Mouse (Mus musculus) intestine, embryonic 16.5 days (tissue): ENCODE measurements around the gene Tarbp1. TPM values are rescaled to one million over a fixed set of nuclear protein-coding genes. Genes with fewer than 3 reads are reported as not detected.

Experiments
- ATAC-seq: fragments of 200-750 bp; cut with Nextera tagmentation; 2 replicates; pipeline ENCODE4 v1.8.0; 2017; ENCODE audit warnings: moderate TSS enrichment, moderate library complexity
- H3K27ac ChIP-seq: fragments of 300-500 bp; sonication (generic); 2 replicates; pipeline ENCODE4 v1.5.1; 2014; ENCODE audit warnings: mild to moderate bottlenecking, low read length
- H3K27me3 ChIP-seq: fragments of 300-500 bp; sonication (generic); replicated peaks from 2 replicates; pipeline ENCODE4 v1.6.1; 2014; ENCODE audit warnings: low read length, control low read depth, mixed read lengths; ENCODE audit not compliant: control insufficient read depth, insufficient read depth
- H3K36me3 ChIP-seq: fragments of 300-500 bp; sonication (generic); 2 replicates; pipeline ENCODE4 v1.6.1; 2014; ENCODE audit warnings: low read length, control low read depth; ENCODE audit not compliant: control insufficient read depth, insufficient read depth
- H3K4me1 ChIP-seq: fragments of 300-500 bp; sonication (generic); 2 replicates; pipeline ENCODE4 v1.6.1; 2014; ENCODE audit warnings: low read length, control low read depth, mixed read lengths; ENCODE audit not compliant: control insufficient read depth, insufficient read depth
- H3K4me2 ChIP-seq: fragments of 300-500 bp; sonication (generic); 2 replicates; pipeline ENCODE4 v1.6.1; 2014; ENCODE audit warnings: low read depth, low read length, control low read depth
- H3K4me3 ChIP-seq: fragments of 300-500 bp; sonication (generic); 2 replicates; pipeline ENCODE4 v1.5.1; 2014; ENCODE audit warnings: mild to moderate bottlenecking, low read length
- H3K9ac ChIP-seq: fragments of 300-500 bp; sonication (generic); 2 replicates; pipeline ENCODE4 v1.6.1; 2014; ENCODE audit warnings: low read depth, low read length
- H3K9me3 ChIP-seq: fragments of 300-500 bp; sonication (generic); 2 replicates; pipeline ENCODE4 v1.6.1; 2016; ENCODE audit warnings: low read length, control low read depth; ENCODE audit not compliant: control insufficient read depth
- WGBS: fragments of 180-500 bp; shearing (Covaris S2); extraction: QIAGEN DNeasy Blood & Tissue Kit; methylation state at CpG from one replicate; pipeline ENCODE4 v1.1.7; 2014; 5-methylcytosine and 5-hydroxymethylcytosine counted together
- polyA plus RNA-seq: library from polyadenylated mRNA; unstranded; fragments of >200 nt; fragmentation: Nextera tagmentation; extraction: Ambion mirVana; gene quantifications from 2 replicates; pipeline ENCODE4 v1.2.1, GENCODE M21; 2015

Gene Tarbp1
- polyA plus RNA-seq, 1 experiment from 2014 or later = 1.6 TPM

DNA sequence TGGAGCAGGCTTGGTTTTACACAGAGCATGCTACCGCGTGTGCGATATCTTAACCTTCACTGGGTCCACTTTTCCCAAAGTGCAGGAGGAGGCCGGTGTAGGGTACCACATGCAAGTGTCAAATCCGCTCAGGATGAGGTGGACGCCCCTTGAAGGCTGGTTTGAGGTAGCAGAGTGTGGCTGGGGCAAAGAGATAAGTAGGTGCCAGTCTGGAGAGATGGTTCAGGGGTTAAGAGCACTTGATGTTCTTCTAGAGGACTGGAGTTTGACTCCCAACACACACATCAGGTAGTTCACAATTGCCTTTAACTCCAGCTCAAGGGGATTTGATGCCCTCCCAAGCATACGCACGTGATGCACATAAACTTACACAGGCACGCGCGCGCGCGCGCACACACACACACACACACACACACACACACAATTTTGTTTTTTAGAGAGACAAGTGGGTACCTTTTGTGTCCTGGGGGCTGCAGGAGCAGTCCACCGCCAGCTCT is 1.0 kb downstream of the Tarbp1 start:
- Histone ChIP-seq H3K27me3 (no peaks in the 10 kb centered on the region), H3K4me2 (peak overlapping the region; percentile 75), H3K9ac (peak overlapping the region; percentile 91), H3K27ac (no peak overlapping the region; the same call in 1 of the 2 replicates), H3K4me3 (peak overlapping the region; percentile 94), H3K9me3 (no peaks in the 10 kb centered on the region), H3K4me1 (peaks cover 5% of the 10 kb centered on the region), H3K36me3 (peaks cover 8% of the 10 kb centered on the region)
- 11% methylated on average over 16 of the region's 16 CpGs for WGBS
- ATAC-seq = no peak; the same call in 1 of the 2 replicates

DNA sequence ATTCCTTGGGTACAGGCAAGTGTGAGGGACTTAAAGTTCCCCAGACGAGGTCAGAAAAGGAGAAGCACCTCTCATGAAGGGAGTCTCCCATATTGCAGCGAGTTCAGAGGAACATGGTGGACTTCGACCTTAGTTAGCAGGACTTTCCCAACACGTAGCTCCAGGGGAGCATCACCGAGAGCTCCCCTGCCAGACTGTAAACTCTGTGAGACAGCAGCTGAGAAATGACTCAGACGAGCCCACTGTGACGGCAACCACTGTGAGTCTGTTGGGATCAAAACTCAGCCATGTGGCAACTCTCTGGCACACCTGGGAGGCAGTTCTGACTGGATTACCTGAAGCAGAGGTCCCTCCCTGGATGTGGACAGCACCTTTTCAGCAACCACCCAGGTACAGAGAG is 10.8 kb downstream of the Tarbp1 start:
- 68% methylated on average over 7 of the region's 7 CpGs for WGBS
- Histone ChIP-seq H3K4me2 (no peak overlapping the region), H3K9ac (no peak overlapping the region), H3K9me3 (no peaks in the 10 kb centered on the region), H3K36me3 (peaks cover 18% of the 10 kb centered on the region), H3K4me3 (no peak overlapping the region), H3K27ac (no peak overlapping the region), H3K27me3 (no peaks in the 10 kb centered on the region), H3K4me1 (no peaks in the 10 kb centered on the region)
- ATAC-seq = peak; percentile 69

DNA sequence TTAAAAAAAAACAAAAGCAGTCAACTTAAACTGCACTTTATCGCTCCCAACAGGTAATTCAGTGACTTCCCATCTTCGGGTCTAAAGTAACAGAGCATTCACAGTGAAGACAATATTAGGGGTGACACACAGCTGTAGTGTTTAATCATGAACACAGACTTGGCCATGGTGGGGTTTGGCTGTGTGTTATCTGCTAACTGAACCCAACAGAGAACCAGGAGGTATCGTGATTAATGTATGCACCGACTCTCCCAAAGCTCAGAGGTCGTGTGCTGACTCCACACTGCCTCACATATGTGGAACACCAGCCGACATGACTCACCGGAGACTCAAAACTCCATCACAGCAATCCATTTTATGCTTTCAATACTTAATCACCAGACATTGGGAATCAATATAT is 13.1 kb downstream of the Tarbp1 start:
- no peak for ATAC-seq
- 81% methylated on average over 7 of the region's 7 CpGs for WGBS
- no peak overlapping the region for H3K27ac ChIP-seq
- H3K4me1 ChIP-seq = no peaks in the 10 kb centered on the region
- H3K9ac ChIP-seq = no peak overlapping the region
- no peak overlapping the region for H3K4me2 ChIP-seq
- peaks cover 20% of the 10 kb centered on the region for H3K36me3 ChIP-seq
- no peaks in the 10 kb centered on the region for H3K27me3 ChIP-seq
- H3K4me3 ChIP-seq = no peak overlapping the region
- no peaks in the 10 kb centered on the region for H3K9me3 ChIP-seq

DNA sequence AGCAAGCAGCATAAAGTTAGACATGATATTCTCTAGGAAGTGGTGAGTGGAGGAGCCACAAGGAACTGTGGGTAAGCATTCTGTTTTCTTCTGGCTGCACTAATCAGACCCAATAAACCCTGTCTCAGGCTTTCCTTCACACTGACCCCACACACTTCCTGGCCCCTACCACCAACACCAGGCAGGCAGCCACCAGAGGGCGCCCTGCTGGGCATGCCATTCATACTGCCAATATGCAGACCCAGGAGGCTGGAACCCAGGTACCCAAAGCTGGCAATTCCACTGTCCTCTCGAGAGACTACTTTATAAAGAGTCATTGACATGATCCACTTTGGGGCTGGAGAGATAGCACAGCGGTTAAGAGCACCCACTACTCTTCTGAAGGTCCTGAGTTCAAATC is 14.6 kb downstream of the Tarbp1 start:
- 52% methylated on average over 3 of the region's 3 CpGs for WGBS
- Histone ChIP-seq H3K36me3 (peaks cover 20% of the 10 kb centered on the region), H3K9ac (no peak overlapping the region), H3K4me1 (no peaks in the 10 kb centered on the region), H3K4me3 (no peak overlapping the region), H3K9me3 (no peaks in the 10 kb centered on the region), H3K4me2 (no peak overlapping the region), H3K27ac (no peak overlapping the region), H3K27me3 (no peaks in the 10 kb centered on the region)
- ATAC-seq = no peak

DNA sequence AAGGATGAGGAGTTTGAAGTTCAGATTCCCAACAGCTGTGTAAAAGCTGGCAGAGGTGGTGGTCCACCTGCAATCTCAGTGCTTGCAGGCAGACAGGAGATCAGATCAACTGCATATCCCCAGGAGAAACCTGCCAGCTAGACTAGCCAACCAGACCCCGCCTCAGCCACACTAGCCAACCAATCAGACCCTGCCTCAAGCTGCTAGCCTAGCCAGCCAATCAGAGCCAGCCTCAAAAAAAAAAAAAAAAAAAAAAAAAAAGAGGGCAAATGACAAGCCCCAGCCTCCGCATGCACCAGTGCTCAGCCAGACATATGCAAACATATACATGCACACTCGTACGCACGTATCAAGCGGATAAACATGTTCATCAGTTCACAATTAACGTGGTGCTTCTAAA is 19.5 kb downstream of the Tarbp1 start:
- Histone ChIP-seq H3K4me3 (no peak overlapping the region), H3K27ac (no peak overlapping the region), H3K36me3 (peaks cover 12% of the 10 kb centered on the region), H3K27me3 (no peaks in the 10 kb centered on the region), H3K9me3 (no peaks in the 10 kb centered on the region), H3K9ac (no peak overlapping the region), H3K4me2 (no peak overlapping the region), H3K4me1 (no peaks in the 10 kb centered on the region)
- 81% methylated on average over 7 of the region's 7 CpGs for WGBS
- no peak for ATAC-seq

DNA sequence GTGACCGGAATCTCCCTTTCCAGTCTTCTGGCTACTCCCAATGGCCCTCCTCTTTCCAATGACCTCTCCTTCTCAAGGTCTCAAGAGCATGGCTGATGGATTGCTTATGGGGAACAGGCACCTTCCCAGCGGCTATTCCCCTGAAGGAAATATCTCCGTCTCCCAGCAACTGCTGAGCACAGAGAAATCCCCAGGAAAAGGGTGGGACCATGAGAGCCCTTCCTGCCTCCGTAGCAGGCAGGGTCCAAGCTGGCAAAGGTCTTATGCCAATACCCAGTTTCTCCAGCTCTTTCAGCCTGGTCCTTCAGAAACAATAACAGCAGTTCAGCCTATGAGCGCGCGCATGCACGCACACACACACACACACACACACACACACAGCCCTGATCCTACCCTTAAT is 23.7 kb downstream of the Tarbp1 start:
- Histone ChIP-seq H3K9me3 (no peaks in the 10 kb centered on the region), H3K27ac (no peak overlapping the region), H3K4me2 (no peak overlapping the region), H3K4me3 (no peak overlapping the region), H3K4me1 (no peaks in the 10 kb centered on the region), H3K9ac (no peak overlapping the region), H3K36me3 (peaks cover 18% of the 10 kb centered on the region), H3K27me3 (no peaks in the 10 kb centered on the region)
- no peak for ATAC-seq
- 81% methylated on average over 8 of the region's 8 CpGs for WGBS

DNA sequence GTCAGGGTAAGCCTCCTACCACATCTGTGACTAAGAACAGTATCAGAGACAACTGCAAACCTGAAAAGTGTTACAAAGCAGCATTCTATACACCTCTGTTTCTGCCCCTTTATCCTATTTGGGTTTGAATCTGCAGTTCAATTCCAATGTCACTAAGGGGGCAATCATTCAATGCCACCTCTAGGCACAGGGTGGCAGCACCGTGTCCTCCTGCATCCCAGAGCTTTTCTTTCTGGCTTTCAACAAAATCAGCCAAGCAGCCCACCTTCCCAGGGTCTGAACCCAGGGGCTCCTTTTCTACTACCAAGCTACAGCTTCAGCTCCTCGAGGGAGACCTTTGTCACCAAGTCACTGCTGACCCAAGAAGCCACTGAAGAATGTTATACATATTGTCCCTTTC is 35.9 kb downstream of the Tarbp1 start:
- H3K4me1 ChIP-seq = no peaks in the 10 kb centered on the region
- no peak overlapping the region for H3K4me2 ChIP-seq
- no peaks in the 10 kb centered on the region for H3K27me3 ChIP-seq
- no peak for ATAC-seq
- H3K9me3 ChIP-seq = no peaks in the 10 kb centered on the region
- H3K4me3 ChIP-seq = no peak overlapping the region
- H3K36me3 ChIP-seq = 0 out of 2 replicates have a peak, but pooled peaks cover 4% of the 10 kb centered on the region
- H3K27ac ChIP-seq = no peak overlapping the region
- WGBS = 55% methylated on average over 2 of the region's 2 CpGs
- H3K9ac ChIP-seq = no peak overlapping the region

DNA sequence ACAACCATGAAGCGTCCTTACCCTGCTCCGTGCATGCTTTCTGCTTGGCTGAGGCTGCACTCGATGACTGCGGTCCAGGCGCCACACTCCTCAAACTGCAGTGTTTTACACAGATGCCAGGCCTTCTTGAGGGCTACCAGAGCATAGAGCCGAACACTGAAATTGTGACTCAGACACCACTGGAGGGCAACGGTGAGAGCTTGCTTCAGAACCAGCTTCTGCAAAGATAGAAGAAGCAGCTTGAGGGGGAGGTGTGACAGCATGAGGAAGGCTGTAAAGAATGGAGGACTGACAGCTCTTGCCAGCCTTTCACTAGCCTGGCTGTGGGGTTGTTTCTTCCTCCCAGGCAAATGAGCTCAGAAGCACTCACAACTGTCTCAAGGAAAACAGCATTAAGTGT is 41.0 kb downstream of the Tarbp1 start:
- Histone ChIP-seq H3K4me1 (no peaks in the 10 kb centered on the region), H3K9me3 (no peaks in the 10 kb centered on the region), H3K36me3 (peaks cover 7% of the 10 kb centered on the region; the same call in 1 of the 2 replicates), H3K4me2 (no peak overlapping the region), H3K9ac (no peak overlapping the region), H3K27ac (no peak overlapping the region), H3K4me3 (no peak overlapping the region), H3K27me3 (no peaks in the 10 kb centered on the region)
- WGBS = 85% methylated on average over 7 of the region's 7 CpGs
- ATAC-seq = no peak

DNA sequence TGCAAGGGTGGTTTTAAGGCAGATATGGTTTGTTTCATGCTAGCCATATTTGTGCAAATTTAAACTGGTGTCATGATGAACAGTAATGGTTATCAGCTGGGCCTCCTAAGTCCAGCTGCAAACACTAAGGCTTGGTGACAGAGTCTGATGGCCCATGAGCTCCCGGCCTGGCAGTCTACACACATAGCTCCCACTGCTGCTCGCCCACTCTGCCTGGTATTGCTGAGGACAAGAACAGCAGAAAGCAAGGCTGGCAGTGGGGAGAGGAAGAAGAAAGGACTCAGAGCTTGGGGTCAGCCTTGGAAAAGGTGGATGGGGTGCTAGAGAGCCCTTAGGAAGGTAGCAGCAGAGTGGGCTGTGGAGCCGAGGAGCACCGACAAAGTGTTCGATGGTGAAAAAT is 45.2 kb downstream of the Tarbp1 start:
- Histone ChIP-seq H3K4me2 (no peak overlapping the region), H3K4me1 (no peaks in the 10 kb centered on the region), H3K27ac (no peak overlapping the region), H3K9ac (no peak overlapping the region), H3K9me3 (no peaks in the 10 kb centered on the region), H3K4me3 (no peak overlapping the region), H3K27me3 (no peaks in the 10 kb centered on the region), H3K36me3 (peaks cover 18% of the 10 kb centered on the region)
- WGBS = 94% methylated on average over 5 of the region's 5 CpGs
- ATAC-seq = no peak

DNA sequence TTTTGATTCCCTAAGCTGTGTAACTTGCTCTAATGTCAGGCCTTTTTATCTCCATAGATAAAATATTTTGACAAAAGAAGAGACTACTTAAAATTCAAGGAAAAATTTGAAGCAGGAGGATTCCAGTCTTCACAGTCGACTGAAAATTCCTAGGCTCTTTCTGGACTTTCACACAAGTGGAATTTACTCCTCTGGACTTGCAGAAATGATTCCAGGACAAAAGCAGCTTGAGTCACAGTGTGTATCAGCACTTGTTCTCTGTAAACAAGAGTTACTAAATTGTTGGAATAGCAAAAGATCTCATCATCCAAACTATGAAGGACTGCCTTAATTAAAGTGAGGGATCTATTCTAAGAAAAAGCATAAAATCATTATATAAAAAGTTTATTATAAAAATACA is 49.9 kb downstream of the Tarbp1 start:
- Histone ChIP-seq H3K4me2 (no peak overlapping the region), H3K27me3 (no peaks in the 10 kb centered on the region), H3K36me3 (peaks cover 16% of the 10 kb centered on the region), H3K4me3 (no peak overlapping the region), H3K9ac (no peak overlapping the region), H3K4me1 (peaks cover 5% of the 10 kb centered on the region), H3K27ac (no peak overlapping the region), H3K9me3 (no peaks in the 10 kb centered on the region)
- WGBS = 81% methylated on average over 1 of the region's 1 CpGs
- ATAC-seq = no peak
